Mouse (Mus musculus) testis, adult 2 months (tissue): ENCODE results near the gene Spns3.

Experiments used
- CTCF ChIP-seq: fragments of 200-500 bp; IDR thresholded peaks from 2 replicates; pipeline ENCODE4 v1.5.1; 2012; ENCODE audit warnings: low read depth, mild to moderate bottlenecking, inconsistent platforms, low read length, moderate library complexity; ENCODE audit not compliant: control insufficient read depth, insufficient read depth, insufficient replicate concordance
- POLR2A ChIP-seq: fragments of 200-500 bp; IDR thresholded peaks from 2 replicates; pipeline ENCODE4 v1.6.1; 2012; ENCODE audit warnings: low read depth, mild to moderate bottlenecking, inconsistent platforms, low read length, moderate library complexity; ENCODE audit not compliant: control insufficient read depth

DNA sequence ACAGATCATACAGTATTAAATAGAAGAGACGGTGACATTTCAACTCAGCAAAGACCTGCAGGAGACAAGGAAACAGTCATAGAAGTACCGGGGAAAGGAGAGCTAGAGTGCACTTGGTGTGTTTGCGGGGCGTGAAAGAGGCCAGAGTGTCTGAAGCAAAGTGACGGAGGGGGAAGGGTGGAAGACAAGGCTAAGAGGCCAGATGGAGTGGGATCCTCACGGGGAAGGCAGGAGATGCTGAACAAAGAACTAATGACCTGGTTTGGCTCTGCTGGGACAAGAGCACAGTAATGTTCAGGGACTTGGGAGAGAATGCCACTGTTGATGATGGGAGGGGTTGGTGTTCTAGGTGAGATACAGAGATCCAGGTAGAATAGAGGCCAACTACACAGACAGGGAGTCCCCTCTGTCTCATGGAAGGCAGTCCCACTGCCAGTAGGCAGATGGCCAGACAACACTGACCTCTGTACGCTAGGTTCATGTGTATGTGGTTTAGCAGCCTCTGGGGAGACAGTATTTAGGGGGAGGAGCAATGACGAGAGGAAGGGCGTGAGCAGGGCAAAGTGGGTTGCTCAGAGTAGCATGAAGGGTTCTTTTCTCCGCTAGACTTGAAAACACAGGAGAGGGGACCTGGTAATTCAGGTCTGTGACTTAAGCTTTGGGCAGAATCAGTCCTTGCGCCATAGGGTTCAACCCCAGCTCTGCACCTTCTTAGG lies 84.2 kb downstream of the Spns3 start:
- no peak for TF ChIP-seq POLR2A
- TF ChIP-seq CTCF = no peak
